Mouse (Mus musculus): ENCODE results near the gene Sept9. TPM values are rescaled to one million over a fixed set of nuclear protein-coding genes. Genes with fewer than 3 reads are reported as not detected.

Sept9 gene
- total RNA-seq, 2 experiments from 2014 or later: 114 to 119 TPM

DNA sequence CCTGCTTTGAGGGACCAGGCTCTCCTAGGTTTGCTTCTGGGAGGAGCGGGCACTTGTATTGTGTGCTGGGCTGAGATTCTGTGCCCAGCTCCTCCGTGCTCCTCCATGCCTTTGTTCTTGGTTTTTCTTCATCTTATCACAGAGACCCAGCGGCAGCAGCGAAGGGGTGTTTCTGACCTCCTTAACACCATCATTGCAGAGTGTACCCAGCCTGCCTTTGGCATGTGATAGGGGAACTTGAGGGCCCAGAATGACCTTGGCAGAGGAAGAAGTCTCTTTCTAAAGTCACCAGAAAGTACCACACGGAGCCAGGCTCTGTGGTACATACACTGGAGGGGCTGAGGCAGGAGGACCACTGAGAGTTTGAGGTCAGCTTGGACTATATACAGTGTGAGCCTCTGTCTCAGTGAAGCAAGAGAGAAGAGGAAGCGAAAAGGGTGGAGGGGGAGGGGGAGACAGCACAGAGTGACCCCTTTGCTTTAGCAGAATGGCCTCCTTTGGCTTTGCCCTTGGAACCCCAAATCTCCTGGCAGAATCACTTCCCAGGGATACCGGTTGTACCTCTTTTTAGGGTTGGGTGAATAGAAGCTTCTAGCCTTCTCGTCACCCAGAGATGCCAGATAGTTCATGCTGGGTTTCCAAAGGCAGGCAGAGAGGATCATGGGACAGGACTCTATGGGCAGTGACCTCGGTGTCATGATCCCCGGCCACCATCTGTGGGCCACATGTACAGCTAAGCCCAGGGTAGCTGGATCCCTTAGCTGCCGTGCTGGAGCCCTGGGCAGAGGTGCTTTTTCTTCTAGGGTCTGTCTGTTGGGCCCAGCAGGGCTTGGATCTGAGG lies 83.8 kb downstream of the Sept9 start:
- DNase-seq (ENCODE audit: extremely low spot score in 1 of 2, low spot score in 1 of 2): no peak

DNA sequence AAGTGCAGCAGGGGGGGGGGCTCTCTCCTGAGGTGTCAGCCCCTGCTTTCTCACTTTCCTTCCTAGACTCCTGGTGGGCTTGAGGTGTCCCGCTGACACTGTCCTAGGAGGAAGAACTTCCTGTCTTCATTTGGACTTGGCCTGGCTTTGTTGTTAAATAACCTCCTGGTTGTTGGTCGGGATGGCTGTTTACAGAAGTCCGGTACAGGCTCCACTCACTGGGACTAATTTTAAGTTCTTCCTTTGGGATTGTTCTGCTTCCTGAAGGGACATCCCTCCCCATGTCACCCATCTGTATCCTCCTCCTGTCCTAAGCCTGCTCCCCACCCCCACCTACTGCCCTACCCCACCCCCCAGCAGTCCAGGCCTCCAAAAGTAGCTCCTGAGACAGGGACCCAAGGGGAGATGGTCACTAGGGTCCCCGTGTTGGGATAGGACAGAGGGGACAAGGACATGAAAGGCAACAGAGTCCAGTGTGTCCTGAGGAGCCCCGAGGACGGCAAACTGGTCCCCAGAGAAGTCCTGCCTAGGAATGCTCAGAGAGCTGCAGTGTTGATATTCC lies 84.5 kb downstream of the Sept9 start:
- no peak for DNase-seq (ENCODE audit: extremely low spot score in 1 of 2, low spot score in 1 of 2)

DNA sequence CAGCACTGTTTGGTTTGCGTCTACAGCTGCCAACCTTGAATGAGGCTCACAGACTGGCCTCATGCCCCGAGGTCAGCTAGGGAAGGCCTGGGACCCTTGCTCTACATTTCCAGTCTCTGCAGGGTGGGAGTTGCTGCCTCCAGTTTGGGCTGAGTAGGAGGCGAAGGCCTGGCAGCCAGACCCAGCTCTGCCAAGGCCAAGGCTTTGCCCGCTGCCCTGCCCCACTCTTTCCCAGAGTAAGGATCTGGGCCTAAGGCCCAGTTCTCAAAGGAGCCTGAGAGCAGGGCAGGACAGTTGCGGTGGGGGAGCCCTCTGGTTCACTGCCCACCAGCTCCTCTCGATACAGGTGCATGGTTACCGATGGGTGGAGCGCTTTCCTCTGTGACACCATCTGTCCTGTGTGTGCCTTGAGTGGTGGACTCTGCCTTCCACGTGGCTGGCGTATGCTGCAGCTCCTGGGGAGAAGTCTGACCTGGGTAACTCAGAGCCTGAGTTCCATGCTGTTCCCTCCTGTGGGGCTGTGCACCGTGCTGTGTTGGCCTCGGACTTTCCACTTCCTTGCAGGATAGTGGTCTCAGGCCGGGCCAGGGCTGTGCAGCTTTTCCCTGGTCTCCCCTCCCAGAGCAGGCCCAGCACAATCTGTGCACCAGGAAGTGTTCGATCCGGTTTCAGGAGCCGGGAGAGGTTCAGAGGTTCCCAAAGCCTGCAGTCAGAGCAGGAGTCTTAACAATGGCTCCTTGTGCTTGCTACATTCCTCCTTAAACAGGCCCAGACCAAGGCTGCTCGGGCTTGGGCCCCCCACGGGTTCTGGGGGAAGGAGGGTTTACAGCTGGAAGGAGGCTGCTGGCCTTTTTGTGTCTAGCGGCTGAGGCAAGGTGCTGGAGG lies 85.5 kb downstream of the Sept9 start:
- no peak for DNase-seq (ENCODE audit: extremely low spot score in 1 of 2, low spot score in 1 of 2)

DNA sequence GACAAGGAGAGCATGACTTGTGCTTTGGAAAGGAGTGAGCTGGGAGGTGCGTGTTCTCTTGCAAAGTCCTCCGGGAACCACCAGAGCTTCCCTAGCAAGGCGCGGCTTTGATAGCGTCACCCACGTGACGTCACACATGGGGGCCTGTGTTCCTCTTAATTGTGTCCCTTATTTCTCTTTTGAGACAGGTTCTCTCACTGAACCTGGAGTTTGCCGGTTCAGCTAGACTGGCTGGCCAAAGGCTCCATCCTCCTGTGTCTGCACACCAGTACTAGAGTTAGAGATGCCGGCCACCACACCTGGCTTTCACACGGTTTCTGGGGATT lies 86.1 kb downstream of the Sept9 start:
- no peak for DNase-seq (ENCODE audit: extremely low spot score in 1 of 2, low spot score in 1 of 2)

DNA sequence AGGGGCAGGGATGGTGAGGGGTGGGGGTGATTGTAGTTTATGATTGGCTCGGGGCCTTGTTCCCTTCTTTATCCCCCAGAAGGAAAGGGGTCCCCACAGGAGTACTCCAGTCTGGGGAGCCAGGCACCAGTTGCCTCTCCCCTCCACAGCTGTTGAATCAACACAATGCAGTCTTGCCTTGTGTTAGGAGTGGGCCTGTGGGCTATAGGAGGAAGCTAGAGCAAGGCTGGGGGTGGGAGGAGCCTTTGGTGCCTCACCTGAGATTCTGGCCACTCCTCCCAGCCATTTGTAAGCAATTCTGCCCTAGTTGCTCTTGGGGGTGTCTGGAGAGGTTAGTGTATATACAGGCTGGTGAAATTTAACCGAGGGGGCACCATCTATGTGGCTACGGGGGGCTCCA lies 88.3 kb downstream of the Sept9 start:
- no peak for DNase-seq (ENCODE audit: extremely low spot score in 1 of 2, low spot score in 1 of 2)

DNA sequence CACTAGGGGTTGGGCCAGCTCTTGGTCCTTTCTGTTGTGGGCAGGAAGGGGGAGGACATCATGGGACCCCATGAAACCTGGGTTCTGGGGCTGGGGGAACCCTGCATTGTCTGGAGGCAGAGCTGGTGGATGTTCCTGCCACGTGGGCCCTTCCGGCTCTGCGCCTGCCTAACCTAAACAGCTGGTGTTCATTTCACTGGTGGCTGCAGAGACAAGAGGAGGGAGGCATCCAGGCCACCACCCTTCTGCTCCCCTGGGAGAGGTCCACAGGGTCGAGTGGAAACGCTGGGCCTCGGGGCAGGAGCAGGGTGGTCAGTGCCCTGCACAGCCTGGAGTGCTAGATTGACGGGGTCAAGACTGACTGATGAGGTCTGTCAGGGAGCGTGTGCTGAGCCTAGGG lies 89.3 kb downstream of the Sept9 start:
- DNase-seq (ENCODE audit: extremely low spot score in 1 of 2, low spot score in 1 of 2): no peak

DNA sequence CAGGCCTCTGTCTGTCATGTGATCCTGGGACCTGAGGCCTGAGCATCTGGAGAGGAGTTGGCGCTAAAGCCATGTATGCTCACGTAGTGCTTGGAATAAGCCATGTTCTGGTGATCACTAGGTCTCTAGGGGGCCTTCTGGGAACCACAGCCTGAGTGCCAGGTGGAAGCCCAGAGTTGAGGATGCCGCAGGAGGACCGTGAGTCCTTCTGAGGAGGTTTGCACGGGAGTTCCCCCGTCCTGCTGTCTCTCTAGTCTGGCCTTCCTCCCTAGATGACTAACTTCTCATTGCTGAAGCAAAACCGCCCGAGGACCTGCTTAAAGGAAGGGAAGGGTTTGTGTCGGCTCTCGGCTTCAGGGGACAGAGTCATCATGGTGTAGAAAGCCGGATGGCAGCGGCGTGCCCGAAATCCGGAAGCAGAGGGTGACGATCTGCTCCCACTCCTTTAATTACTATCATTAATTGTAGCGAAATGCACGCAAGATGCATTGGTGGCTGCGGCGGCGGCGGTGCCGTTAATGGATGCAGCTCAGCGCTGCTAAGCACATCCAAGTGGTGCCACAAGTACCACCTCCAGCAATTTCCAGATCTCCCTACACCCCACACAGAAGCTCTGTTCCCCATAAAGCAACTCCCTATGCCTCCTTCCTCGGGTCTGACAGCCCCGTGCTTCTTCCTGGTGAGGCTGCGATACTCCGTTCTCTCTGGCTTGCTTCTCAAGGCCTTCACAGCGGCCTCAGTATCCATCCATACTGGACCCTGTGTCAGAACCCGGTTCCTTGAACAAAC lies 92.0 kb downstream of the Sept9 start:
- DNase-seq (ENCODE audit: extremely low spot score in 1 of 2, low spot score in 1 of 2): no peak

DNA sequence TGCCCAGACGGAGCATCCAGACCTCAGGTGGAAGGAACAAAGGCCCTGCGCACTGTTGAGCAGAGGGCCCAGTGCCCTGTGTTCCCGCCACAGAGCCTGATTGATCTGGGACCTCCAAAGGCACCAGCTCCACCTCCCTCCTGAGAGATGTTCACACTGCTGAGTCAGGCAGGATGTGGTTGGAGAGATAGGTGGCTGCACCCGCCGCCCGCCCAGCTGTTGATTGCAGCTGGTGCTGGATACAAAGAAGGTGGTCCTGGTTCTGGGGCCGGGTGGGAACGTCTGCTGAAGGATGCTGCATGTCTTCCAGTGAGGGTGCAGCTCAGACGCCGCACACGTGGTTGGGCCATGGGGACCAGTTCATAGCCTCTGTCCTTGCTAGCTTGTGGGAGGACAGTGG lies 93.0 kb downstream of the Sept9 start:
- DNase-seq (ENCODE audit: extremely low spot score in 1 of 2, low spot score in 1 of 2): no peak

DNA sequence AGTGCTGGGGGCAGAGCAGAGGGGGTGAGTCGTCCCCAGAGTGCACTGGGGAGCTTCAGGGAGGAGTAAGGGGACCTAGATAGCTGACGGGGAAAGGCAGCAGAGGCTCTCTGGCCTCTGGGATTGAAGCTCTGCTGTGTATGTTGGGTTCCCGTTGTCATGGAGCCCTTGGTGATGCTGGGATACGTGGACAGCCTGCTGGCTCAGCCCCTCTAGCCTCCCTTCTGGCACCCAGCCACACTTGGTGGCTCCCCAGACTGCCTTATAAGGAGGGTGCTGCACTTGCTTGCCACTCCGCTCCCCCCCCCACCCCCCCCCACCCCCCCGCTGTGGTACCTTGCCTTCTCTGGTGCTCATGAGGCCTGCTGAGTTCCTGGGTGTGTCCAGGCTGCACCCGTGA lies 95.8 kb downstream of the Sept9 start:
- DNase-seq (ENCODE audit: extremely low spot score in 1 of 2, low spot score in 1 of 2): no peak

DNA sequence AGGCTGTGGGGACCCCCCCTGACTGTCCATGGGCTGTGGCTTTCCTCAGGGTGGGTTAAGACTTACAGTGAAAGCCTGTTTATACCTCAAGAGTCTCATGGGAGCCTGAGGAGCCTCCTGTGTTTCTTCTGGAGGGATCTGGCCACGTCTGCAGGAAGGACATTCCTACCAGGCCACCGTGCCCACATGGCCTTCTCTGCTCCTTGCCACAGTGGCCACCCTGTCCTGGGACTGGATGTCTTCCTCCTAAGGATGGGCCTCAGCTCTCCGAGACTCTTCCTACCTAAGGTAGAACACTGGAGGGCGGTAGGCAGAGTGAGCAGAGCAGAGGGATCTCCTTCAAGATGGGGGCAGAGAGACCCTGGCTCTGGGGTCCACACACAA lies 96.6 kb downstream of the Sept9 start:
- DNase-seq (ENCODE audit: extremely low spot score in 1 of 2, low spot score in 1 of 2): no peak

DNA sequence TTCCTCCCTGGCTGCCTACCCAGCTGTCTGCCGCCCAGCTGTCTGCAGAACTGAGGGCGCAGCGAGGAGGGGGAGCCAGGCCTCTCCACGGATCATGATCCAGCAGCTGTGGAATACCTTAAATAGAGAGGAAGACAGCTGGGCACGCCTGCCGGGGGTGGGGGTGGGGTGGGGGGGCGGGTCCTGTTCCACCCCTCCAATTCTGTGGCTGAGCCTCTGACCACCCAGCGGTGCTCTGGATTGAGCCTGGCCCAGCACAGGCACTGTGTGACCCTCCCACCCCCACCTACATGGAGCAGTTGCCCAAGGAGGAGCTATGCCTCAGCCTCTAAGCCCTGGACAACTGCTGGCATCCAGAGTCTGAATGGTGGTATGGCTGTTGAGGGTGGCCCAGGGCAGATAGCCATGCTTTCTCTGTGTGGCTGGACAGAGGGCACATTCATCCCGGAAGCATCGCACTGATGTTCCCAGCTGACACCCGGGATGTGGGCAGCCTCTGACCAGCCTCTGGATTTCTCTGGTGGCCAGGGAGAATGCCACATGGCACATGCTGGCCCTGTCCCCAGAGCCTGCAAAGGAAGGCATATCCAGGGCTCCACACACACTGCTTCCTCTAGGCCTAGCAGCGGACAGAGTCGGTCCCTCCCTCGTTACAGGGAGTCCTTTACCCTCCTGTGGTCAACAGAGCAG lies 97.2 kb downstream of the Sept9 start:
- DNase-seq (ENCODE audit: extremely low spot score in 1 of 2, low spot score in 1 of 2): no peak

DNA sequence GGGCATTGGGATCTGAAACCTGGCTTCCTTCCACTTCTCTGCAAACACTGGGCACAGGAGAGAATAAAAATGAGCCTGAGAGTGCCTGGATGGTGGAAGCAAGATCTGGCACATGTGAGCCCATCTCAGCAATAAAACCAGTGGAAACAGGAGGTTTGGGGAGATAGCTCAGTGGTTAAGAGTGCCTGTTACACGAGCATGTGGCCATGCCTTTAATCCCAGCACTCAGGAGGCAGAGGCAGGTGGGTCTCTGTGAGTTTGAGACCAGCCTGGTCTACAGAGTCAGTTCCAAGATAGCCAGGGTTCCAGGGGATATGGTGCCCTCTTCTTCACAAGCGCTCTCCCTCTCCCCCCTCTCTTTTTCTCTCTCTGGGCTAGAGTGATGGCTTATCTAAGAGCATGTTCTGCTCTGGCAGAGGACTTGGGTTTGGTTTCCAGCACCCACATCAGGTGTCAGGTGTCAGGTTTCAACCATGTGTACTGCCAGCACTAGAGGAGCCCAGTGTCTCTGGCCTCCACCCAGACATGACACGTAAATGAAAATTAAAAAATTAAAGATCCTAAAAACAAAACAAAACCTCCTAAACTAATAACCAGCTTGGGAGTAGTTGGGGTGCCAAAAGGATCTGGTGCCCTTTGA lies 97.8 kb downstream of the Sept9 start:
- no peak for DNase-seq (ENCODE audit: extremely low spot score in 1 of 2, low spot score in 1 of 2)

DNA sequence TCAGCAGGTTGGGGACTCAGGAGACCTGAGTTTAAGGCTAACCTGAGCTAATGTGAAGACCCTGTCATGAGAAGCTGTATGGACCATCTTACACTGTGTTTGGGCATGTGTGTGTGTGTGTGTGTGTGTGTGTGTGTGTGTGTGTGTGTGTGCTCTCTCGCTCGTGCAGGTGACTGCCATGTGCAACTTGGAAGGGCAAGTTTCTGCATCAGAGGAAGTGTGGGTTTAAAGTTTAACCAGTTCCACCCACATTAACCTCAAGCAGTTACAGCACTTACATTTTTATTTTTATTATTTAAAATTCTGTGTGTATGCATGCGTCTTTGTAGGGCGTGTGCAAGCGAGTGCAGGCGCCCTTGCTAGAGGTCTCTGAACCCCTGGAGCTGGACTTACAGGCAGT lies 100.3 kb downstream of the Sept9 start:
- no peak for DNase-seq (ENCODE audit: extremely low spot score in 1 of 2, low spot score in 1 of 2)

DNA sequence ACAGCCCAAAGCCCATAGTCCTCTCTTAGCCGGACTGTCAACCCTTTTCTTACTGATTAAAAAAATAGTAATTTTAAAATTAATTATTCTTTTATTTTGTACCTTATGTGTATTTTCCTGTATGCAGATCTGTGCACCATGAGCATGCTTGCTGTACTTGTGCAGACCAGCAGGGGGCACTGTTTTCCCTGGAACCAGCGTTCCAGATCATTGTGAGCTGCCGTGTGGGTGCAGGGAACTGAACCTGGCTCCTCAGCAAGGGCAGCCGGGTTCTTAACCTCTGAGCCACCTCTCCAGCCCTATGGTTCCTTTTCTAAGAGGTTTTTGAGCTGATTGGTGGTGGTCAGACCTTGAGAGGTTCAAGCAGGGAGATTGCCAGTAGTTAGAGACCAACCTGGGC lies 101.3 kb downstream of the Sept9 start:
- DNase-seq (ENCODE audit: extremely low spot score in 1 of 2, low spot score in 1 of 2): no peak

DNA sequence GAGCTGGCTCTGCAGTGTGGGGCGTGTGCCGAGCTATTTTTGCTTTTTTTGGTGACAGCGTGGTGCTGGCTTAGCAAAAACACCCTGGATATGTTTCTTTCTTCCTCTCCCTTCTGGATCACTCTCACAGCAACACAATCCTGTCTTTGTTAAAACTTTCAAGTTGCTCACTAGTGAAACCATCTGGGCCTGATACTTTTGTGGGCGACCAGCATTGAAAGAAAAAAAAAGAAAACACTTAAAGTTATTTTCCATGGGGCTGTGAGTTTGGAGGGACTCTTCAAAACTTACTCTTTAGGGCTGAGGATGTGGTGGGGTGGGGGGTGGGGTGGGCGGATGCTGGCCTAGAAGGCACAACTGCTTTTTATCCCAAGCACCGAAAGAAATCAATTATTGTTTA lies 102.3 kb downstream of the Sept9 start:
- no peak for DNase-seq (ENCODE audit: extremely low spot score in 1 of 2, low spot score in 1 of 2)

DNA sequence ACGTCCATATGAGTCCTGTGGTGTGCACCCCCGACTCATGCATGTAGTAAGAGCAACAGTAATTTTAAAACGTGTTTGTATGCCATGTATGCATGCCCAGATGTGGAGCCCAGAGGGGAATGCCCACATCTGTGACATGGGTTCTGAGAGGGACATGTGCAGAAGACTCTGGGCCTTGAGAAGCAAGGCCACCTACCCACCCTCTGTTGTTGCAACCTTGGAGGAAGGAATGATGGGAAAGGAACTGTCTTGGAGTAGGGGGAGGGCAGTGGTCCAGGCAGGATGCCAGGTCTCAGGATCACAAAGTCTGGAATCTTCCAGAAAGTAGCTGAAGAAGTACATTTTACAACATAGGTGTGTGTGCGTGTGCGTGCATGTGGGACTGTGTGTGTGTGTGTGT lies 102.9 kb downstream of the Sept9 start:
- DNase-seq (ENCODE audit: extremely low spot score in 1 of 2, low spot score in 1 of 2): no peak

DNA sequence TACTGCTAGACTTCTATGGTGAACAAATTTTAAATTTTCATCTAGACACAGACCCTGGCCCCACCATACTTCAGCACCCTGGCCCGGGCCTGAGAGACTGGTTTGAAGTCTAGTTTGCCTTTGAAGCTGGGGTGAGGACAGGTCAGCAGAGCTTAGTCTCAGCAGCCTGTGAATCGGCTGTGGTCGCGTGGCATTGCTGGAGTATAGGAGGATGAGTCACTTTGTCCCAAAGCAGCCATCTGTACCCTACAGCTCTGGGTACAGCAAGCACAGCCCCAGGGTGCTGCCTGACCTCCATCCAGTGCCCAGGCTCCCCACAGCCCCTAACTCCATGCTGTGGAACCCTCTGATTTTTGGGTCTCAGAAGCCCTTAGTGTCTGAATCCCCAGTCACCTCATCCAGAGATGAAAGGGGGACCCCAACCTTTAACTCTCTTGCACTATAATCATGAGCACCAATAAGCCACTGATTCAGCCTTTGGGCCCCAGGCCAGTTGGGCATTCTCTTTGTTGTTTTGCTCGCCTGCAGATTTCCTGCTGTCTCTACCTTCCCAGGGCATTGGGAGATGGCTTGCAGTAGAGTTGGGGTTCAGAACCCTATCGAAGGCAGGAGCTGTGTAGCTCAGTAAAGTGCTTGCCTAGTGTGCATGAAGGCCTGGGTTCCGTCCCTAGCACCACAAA lies 106.2 kb downstream of the Sept9 start:
- DNase-seq (ENCODE audit: extremely low spot score in 1 of 2, low spot score in 1 of 2): no peak

DNA sequence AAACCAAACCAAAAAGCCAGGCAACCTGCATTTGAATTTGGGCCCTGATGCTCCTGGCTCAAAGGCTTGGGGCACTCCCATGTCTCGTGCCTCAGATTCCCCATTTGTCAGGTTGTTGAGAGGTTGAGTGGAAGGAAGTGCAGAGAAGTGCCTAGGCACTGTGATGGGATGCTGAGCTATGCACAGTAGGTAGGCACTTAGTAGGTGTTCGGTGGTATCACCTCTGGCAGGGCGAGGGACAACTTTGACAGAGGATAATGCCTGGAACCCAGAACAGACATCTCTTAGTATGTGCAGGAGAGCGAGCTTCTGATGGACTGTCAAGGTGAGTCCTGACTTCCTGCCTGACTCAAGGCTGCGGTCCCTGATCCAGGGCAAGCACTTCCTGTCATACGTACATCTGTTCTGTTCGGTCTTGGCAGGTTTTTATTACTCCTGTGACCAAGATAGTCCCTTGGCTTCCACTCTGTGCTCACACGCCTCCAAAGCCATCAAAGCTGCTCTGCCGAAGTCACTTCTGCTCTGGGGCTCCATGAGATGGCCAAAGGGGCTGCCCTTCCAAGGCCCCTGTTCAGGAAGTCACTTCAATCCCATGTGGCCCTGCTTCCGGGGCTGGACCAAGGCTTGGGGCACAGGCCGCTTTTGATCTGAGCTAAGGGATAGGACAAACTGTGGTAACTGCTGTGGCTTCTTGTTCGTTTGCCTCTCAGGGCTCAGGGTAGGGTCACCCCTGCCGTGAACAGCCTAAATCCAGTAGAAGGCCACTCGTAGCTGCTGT lies 107.0 kb downstream of the Sept9 start:
- no peak for DNase-seq (ENCODE audit: extremely low spot score in 1 of 2, low spot score in 1 of 2)

Data from layer of hippocampus, postnatal 25 days (tissue).